Mouse (Mus musculus) ES-Bruce4 (cell line): Measurements from ENCODE around the gene Pde6h. TPM values are rescaled to one million over a fixed set of nuclear protein-coding genes. Genes with fewer than 3 reads are reported as not detected.

Experiments used
- H3K27ac ChIP-seq: 2 replicates; pipeline ENCODE4 v1.5.1; 2012; ENCODE audit warnings: low read length, inconsistent platforms; ENCODE audit not compliant: insufficient read depth
- H3K27me3 ChIP-seq: 2 replicates; pipeline ENCODE4 v1.6.1; 2012; ENCODE audit warnings: mild to moderate bottlenecking, low read length, inconsistent platforms; ENCODE audit not compliant: control insufficient read depth, poor library complexity, insufficient read depth, severe bottlenecking
- H3K36me3 ChIP-seq: 2 replicates; pipeline ENCODE4 v1.6.1; 2012; ENCODE audit warnings: inconsistent platforms, mild to moderate bottlenecking, low read length, moderate library complexity; ENCODE audit not compliant: control insufficient read depth, poor library complexity, insufficient read depth, severe bottlenecking
- H3K4me1 ChIP-seq: one replicate; pipeline ENCODE4 v1.8.1; 2011; ENCODE audit warnings: low read length; ENCODE audit not compliant: control insufficient read depth, insufficient read depth
- H3K4me3 ChIP-seq: 2 replicates; pipeline ENCODE4 v1.5.1; 2011; ENCODE audit warnings: low read depth, mild to moderate bottlenecking, low read length
- H3K9ac ChIP-seq: 2 replicates; pipeline ENCODE4 v1.6.1; 2012; ENCODE audit warnings: low read depth, mild to moderate bottlenecking, inconsistent platforms; ENCODE audit not compliant: poor library complexity, severe bottlenecking
- H3K9me3 ChIP-seq: replicated peaks from 2 replicates; pipeline ENCODE4 v1.6.1; 2012; ENCODE audit warnings: mild to moderate bottlenecking, low read length, inconsistent platforms; ENCODE audit not compliant: control insufficient read depth, poor library complexity, insufficient read depth, severe bottlenecking
- CTCF ChIP-seq: IDR thresholded peaks from one replicate; pipeline ENCODE4 v1.8.1; 2011; ENCODE audit warnings: low read depth, low read length
- EP300 ChIP-seq: IDR thresholded peaks from 2 replicates; pipeline ENCODE4 v1.6.1; 2011; ENCODE audit warnings: low read depth, low read length; ENCODE audit not compliant: insufficient read depth
- POLR2A ChIP-seq: IDR thresholded peaks from one replicate; pipeline ENCODE4 v1.8.1; 2011; ENCODE audit warnings: low read length; ENCODE audit not compliant: insufficient read depth
- polyA plus RNA-seq: library from polyadenylated mRNA; stranded (reverse); fragments of >200 nt; gene quantifications from 2 replicates; pipeline ENCODE4 v1.2.4, GENCODE M21; 2011; ENCODE audit warnings: low read depth; ENCODE audit not compliant: missing spikeins, insufficient read depth, insufficient read length

The Pde6h gene
- polyA plus RNA-seq, 1 experiment: not detected

DNA sequence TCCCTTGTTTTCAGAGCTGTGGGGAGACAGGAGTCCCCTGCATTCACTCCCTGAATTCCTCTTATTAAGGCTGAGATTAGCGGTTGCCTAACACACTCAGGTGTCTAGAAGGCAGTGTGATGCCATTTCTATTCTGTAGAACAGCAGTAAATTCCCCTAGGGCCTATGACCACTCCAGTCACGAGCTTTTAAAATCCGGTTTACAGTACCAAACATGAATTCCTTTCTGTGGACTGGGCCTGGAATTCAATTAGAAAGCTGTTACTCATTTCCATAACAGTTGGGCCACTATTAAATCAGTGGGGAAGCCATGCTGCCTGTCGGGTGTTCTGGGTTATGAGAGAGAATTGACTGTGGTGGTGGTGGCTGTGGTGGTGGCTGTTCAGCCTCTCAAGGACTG lies 24.1 kb downstream of the Pde6h start:
- H3K9ac ChIP-seq: no peak overlapping the region
- no peaks in the 10 kb centered on the region for H3K4me1 ChIP-seq
- no peak overlapping the region for H3K27ac ChIP-seq
- no peaks in the 10 kb centered on the region for H3K9me3 ChIP-seq
- no peaks in the 10 kb centered on the region for H3K36me3 ChIP-seq
- TF ChIP-seq EP300 (no peak), CTCF (no peak), POLR2A (no peak)
- no peak overlapping the region for H3K4me3 ChIP-seq
- H3K27me3 ChIP-seq: no peaks in the 10 kb centered on the region

- Histone ChIP-seq H3K36me3 (no peaks in the 10 kb centered on the region), H3K4me1 (no peaks in the 10 kb centered on the region), H3K4me3 (no peak overlapping the region), H3K27ac (no peak overlapping the region), H3K9me3 (no peaks in the 10 kb centered on the region), H3K9ac (no peak overlapping the region), H3K27me3 (no peaks in the 10 kb centered on the region)
- TF ChIP-seq CTCF: no peak
- no peak for TF ChIP-seq POLR2A
- TF ChIP-seq EP300: no peak
Measured at GRCm38 (mm10) chr6:136950171-136950570, 26.5 kb downstream of the Pde6h start.

GRCm38 (mm10) chr6:136952930-136953329 lies 29.3 kb downstream of the Pde6h start:
- Histone ChIP-seq H3K27me3 (no peaks in the 10 kb centered on the region), H3K4me1 (peaks cover 3% of the 10 kb centered on the region), H3K27ac (no peak overlapping the region), H3K9me3 (no peaks in the 10 kb centered on the region), H3K4me3 (no peak overlapping the region), H3K36me3 (no peaks in the 10 kb centered on the region), H3K9ac (no peak overlapping the region)
- TF ChIP-seq POLR2A (no peak), CTCF (no peak)

DNA sequence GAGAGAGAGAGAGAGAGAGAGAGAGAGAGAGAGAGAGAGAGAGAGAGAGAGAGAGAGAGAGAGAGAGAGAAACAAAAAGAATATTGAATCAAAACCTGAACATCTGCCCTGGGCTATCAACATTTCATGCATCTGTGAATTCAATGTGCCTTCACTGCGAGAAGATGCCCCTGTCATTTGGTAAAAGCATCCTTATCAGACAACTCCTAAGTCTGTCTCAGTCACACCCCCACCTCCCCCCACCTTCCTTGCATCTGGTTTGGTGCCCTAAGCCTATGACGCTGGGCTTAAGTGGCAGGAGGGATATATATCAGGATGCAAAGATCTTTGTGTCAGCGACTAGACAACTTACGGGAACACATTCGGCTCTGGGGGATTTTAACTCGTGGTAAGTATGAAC lies 30.6 kb downstream of the Pde6h start:
- H3K27me3 ChIP-seq: no peaks in the 10 kb centered on the region
- TF ChIP-seq CTCF: no peak
- no peak for TF ChIP-seq POLR2A
- no peak for TF ChIP-seq EP300

DNA sequence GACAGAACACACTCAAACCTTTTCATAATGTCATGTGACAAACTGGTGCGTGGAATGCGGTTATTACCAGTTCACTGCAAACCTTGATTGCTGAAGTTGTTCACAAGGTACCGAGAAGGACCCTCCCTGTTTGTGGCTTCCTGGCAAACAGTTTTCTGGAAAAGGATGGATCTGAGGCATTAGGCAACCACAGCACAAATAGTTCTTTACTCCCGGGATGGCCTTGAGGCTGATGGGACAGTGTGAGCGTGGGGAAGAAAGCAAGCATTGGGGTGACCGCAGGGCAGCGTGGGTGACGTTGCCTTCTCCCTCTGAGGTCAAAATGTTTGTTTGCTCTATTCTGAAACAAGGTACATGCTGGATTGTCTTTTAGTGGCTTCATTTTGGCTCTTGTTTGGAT lies 31.1 kb downstream of the Pde6h start:
- Histone ChIP-seq H3K9me3 (no peaks in the 10 kb centered on the region), H3K27me3 (no peaks in the 10 kb centered on the region), H3K4me3 (no peak overlapping the region), H3K27ac (no peak overlapping the region), H3K9ac (no peak overlapping the region), H3K4me1 (peaks cover 3% of the 10 kb centered on the region), H3K36me3 (no peaks in the 10 kb centered on the region)
- TF ChIP-seq CTCF: no peak
- TF ChIP-seq POLR2A: no peak
- TF ChIP-seq EP300: no peak

More for the DNA sequence above, 30.6 kb downstream of the Pde6h start:
- Histone ChIP-seq H3K36me3 (no peaks in the 10 kb centered on the region), H3K4me3 (no peak overlapping the region), H3K27ac (no peak overlapping the region), H3K9me3 (no peaks in the 10 kb centered on the region), H3K9ac (no peak overlapping the region), H3K4me1 (peaks cover 3% of the 10 kb centered on the region)

GRCm38 (mm10) chr6:136955240-136955639 lies 31.6 kb downstream of the Pde6h start:
- TF ChIP-seq CTCF: no peak
- no peak for TF ChIP-seq EP300
- TF ChIP-seq POLR2A: no peak
- no peaks in the 10 kb centered on the region for H3K9me3 ChIP-seq
- H3K4me1 ChIP-seq: peaks cover 3% of the 10 kb centered on the region
- no peaks in the 10 kb centered on the region for H3K36me3 ChIP-seq
- no peak overlapping the region for H3K27ac ChIP-seq
- H3K27me3 ChIP-seq: no peaks in the 10 kb centered on the region
- no peak overlapping the region for H3K4me3 ChIP-seq
- H3K9ac ChIP-seq: no peak overlapping the region

- Histone ChIP-seq H3K9me3 (no peaks in the 10 kb centered on the region), H3K4me1 (peaks cover 3% of the 10 kb centered on the region), H3K9ac (no peak overlapping the region), H3K36me3 (no peaks in the 10 kb centered on the region), H3K27me3 (no peaks in the 10 kb centered on the region), H3K27ac (no peak overlapping the region), H3K4me3 (no peak overlapping the region)
- no peak for TF ChIP-seq CTCF
- no peak for TF ChIP-seq POLR2A
- no peak for TF ChIP-seq EP300
Measured at GRCm38 (mm10) chr6:136957062-136957461, 33.4 kb downstream of the Pde6h start.
